Mouse (Mus musculus) spleen, adult 2 months (tissue): ENCODE results near the gene Hoxb3.

Experiments used
- CTCF ChIP-seq: fragments of 200-500 bp; IDR thresholded peaks from 2 replicates; pipeline ENCODE4 v1.5.1; 2011; ENCODE audit warnings: mild to moderate bottlenecking, inconsistent platforms; ENCODE audit not compliant: insufficient read depth, insufficient read length, insufficient replicate concordance; ENCODE audit errors: extremely low read depth
- POLR2A ChIP-seq: fragments of 200-500 bp; IDR thresholded peaks from 2 replicates; pipeline ENCODE4 v1.6.1; 2011; ENCODE audit warnings: low read depth, low read length, inconsistent platforms

DNA sequence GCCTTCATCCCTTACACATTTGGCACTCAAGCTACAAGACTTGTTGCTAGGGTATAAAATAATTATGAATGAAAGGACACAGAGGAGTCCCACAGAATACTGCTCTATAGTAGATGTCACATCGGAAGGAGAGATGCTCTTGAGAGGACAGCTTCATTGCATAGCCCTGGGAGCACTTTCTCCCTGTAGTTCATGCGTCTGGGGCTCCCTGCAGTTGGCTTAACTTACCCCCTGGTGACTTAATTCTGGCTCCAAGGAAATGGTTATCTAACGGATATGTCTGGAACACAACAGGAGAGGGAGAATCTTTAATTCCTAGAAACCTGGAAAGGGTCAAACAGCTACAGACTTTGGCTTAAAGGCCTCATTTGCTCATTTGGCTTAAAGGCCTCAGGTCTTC lies 48.6 kb downstream of the Hoxb3 start:
- TF ChIP-seq POLR2A = no peak
- TF ChIP-seq CTCF = no peak
